15 mouse cellular contexts compared by ENCODE assay signal in the genomic region with DNA sequence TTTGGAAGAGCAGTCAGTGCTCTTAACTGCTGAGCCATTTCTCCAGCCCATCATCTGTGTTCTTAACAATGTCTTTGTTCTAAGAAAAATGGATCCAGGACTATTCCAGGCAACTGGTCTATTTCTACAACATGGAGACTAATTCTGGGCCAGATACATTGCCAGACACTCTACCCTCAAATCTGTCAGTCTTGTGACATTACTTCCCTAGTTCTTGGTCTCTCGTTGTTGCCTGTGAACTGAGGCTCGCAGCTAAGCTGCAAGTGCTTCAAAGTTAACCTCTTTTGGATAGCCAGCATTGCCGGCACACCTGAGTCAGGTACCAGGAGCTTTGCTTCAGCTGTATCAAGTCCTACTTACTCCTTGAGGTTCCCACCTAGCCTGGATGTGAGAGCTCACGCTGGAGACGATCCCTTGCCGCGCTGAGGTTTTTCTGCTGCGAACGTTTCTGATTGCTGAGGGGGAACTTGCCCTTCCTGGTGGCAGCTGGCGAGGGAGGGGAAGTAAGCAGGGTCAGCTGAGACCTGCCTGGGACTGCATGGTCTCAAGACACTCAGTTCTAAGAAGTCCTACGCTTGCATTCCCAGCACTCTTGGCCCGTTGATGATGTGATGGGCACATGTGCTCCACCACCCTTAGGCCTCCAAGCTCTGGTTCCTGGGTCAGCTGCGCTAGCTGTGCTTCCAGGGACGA.
A peak's percentile ranks its signal among the peaks of the same experiment; 100 is the strongest.
DNase-seq lines count a peak whose midpoint lies in the region; ATAC-seq and TF ChIP-seq lines count a peak whose summit lies in the region.
"Had no signal": no experiment of that assay in that cellular context is flagged by ENCODE, and none has a peak within 500 bp of the region (broad histone marks: within the 10 kb centered on the region; RNA-seq: fewer than 3 reads in every experiment).

No protein-coding gene starts in this region.

- TF ChIP-seq POLR2A in cortical plate, adult 2 months (IDR thresholded peaks at IDR 0.05; ENCODE audit: extremely low read depth, insufficient read depth, low read length): no peak

- H3K27ac ChIP-seq in heart, embryonic 11.5 days (ENCODE audit: low read depth, low read length): no peak overlapping the region
- peak overlapping the region; percentile 95; the same call in 1 of the 2 replicates for H3K27ac ChIP-seq in cortical plate, adult 2 months (ENCODE audit: insufficient read depth, low read length)
- no peak overlapping the region for H3K27ac ChIP-seq in hindbrain, embryonic 13.5 days
- H3K27ac ChIP-seq: embryonic facial prominence, embryonic 12.5 days; forebrain, embryonic 10.5 days; midbrain, embryonic 15.5 days had no signal

- H3K4me2 ChIP-seq in heart, embryonic 11.5 days: no peak overlapping the region
- no peak overlapping the region for H3K4me2 ChIP-seq in hindbrain, embryonic 13.5 days
- H3K4me2 ChIP-seq: embryonic facial prominence, embryonic 12.5 days; midbrain, embryonic 15.5 days had no signal

- no peaks in the 10 kb centered on the region for H3K9me3 ChIP-seq in heart, embryonic 11.5 days (replicated peaks; ENCODE audit: control insufficient read depth, low read length)
- no peaks in the 10 kb centered on the region for H3K9me3 ChIP-seq in hindbrain, embryonic 13.5 days
- H3K9me3 ChIP-seq: embryonic facial prominence, embryonic 12.5 days; forebrain, embryonic 10.5 days; midbrain, embryonic 15.5 days had no signal

- no peak for ATAC-seq in heart, embryonic 11.5 days (replicated peaks; ENCODE audit: insufficient number of reproducible peaks, low FRiP score, low TSS enrichment)
- ATAC-seq in megakaryocyte progenitor cell, adult 5-6 weeks (replicated peaks; ENCODE audit: poor library complexity): peak; percentile 87
- ATAC-seq in hindbrain, embryonic 13.5 days (ENCODE audit: low FRiP score): no peak
- ATAC-seq: midbrain, embryonic 15.5 days had no signal

- no peak overlapping the region for H3K9ac ChIP-seq in heart, embryonic 11.5 days (ENCODE audit: low read depth, low read length)
- no peak overlapping the region for H3K9ac ChIP-seq in hindbrain, embryonic 13.5 days
- H3K9ac ChIP-seq: embryonic facial prominence, embryonic 12.5 days; midbrain, embryonic 15.5 days had no signal

- H3K27me3 ChIP-seq in heart, embryonic 11.5 days (ENCODE audit: control insufficient read depth, insufficient read depth, low read length): no peaks in the 10 kb centered on the region
- no peaks in the 10 kb centered on the region for H3K27me3 ChIP-seq in hindbrain, embryonic 13.5 days
- H3K27me3 ChIP-seq: embryonic facial prominence, embryonic 12.5 days; midbrain, embryonic 15.5 days had no signal

- no peak overlapping the region for H3K4me3 ChIP-seq in heart, embryonic 11.5 days (ENCODE audit: low read depth, low read length)
- no peak overlapping the region for H3K4me3 ChIP-seq in cortical plate, adult 2 months (ENCODE audit: insufficient read depth, low read length)
- no peak overlapping the region for H3K4me3 ChIP-seq in hindbrain, embryonic 13.5 days
- H3K4me3 ChIP-seq: embryonic facial prominence, embryonic 12.5 days; forebrain, embryonic 10.5 days; midbrain, embryonic 15.5 days had no signal

- DNase-seq in heart, adult 18-20 months: peak; percentile 38 to 75
- peak; percentile 39 for DNase-seq in lung, postnatal 25 days (ENCODE audit: low spot score)
- no peak for DNase-seq in lung, postnatal 10 days
- no peak for DNase-seq in cerebellum, postnatal 14 days
- DNase-seq: cerebellum, adult 9-11 months; kidney, adult 18-20 months; kidney, postnatal 4 days; retina, postnatal 1 day had no signal

- H3K36me3 ChIP-seq in heart, embryonic 11.5 days (ENCODE audit: control insufficient read depth, insufficient read depth, low read length): no peaks in the 10 kb centered on the region
- no peaks in the 10 kb centered on the region for H3K36me3 ChIP-seq in hindbrain, embryonic 13.5 days
- H3K36me3 ChIP-seq: embryonic facial prominence, embryonic 12.5 days; forebrain, embryonic 10.5 days; midbrain, embryonic 15.5 days had no signal

- WGBS in heart, embryonic 11.5 days (ENCODE audit: insufficient replicate concordance): 79% methylated on average over 14 of the region's 14 CpGs
- 88% methylated on average over 14 of the region's 14 CpGs for WGBS in hindbrain, embryonic 13.5 days

- TF ChIP-seq CTCF in cortical plate, adult 2 months (IDR thresholded peaks at IDR 0.05; ENCODE audit: extremely low read depth, insufficient read depth, low read length): no peak

- peaks cover 58% of the 10 kb centered on the region for H3K4me1 ChIP-seq in heart, embryonic 11.5 days (ENCODE audit: control insufficient read depth, insufficient read depth, low read length)
- H3K4me1 ChIP-seq in cortical plate, adult 2 months (ENCODE audit: control insufficient read depth, insufficient read depth, low read length): peaks cover 1% of the 10 kb centered on the region; the same call in 1 of the 2 replicates
- peaks cover 37% of the 10 kb centered on the region for H3K4me1 ChIP-seq in hindbrain, embryonic 13.5 days (replicated peaks)

Comparison
In these comparisons a context has a peak if more than half of its experiments do, and no peak if none do; other contexts are left out.
1. DNase-seq: peak in heart, adult 18-20 months (2 of 2) and lung, postnatal 25 days (single experiment); none in lung, postnatal 10 days (single experiment) and cerebellum, postnatal 14 days (0 of 2).